Mouse (Mus musculus): ENCODE results near the gene Ap4e1.
"Not testable (repeated sequence)": the region's sequence is repeated elsewhere in the genome, so short reads cannot be mapped to it uniquely, and the experiment has no call there.

Ap4e1 gene

GRCm38 (mm10) chr2:127079066-127079465, 70.5 kb downstream of the Ap4e1 start:
- DNase-seq, result not testable (repeated sequence)

- DNase-seq, result peak; percentile 82
Measured at GRCm38 (mm10) chr2:127079881-127080590, 71.5 kb downstream of the Ap4e1 start.

- no peak for DNase-seq
Measured at GRCm38 (mm10) chr2:127080591-127081218, 72.2 kb downstream of the Ap4e1 start.

DNA sequence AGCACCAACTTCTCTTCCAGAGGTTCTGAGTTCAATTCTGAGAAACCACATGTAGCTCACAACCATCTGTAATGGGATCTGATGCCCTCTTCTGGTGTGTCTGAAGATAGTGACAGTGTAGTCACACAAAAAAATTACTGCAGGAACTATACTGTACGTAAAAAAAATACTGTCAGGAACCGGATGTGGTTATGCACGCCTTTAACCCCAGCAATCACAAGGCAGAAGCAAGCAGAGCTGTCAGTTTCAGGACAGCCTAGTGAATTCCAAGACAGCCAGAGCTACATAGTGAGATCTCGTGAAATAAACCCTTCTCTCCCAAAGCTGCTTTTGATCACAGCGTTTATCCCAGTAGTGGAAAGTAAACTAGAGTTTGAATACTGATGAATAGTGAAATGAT, 77.7 kb downstream of the Ap4e1 start:
- DNase-seq, result no peak

- not testable (repeated sequence) for DNase-seq
Measured at GRCm38 (mm10) chr2:127090151-127090550, 81.6 kb downstream of the Ap4e1 start.

- DNase-seq, result no peak
Measured at GRCm38 (mm10) chr2:127092000-127092399, 83.5 kb downstream of the Ap4e1 start.

GRCm38 (mm10) chr2:127108986-127109385, 100.5 kb downstream of the Ap4e1 start:
- DNase-seq, result no peak
